Mouse (Mus musculus): ENCODE results near the gene Bcl2l10.

DNA sequence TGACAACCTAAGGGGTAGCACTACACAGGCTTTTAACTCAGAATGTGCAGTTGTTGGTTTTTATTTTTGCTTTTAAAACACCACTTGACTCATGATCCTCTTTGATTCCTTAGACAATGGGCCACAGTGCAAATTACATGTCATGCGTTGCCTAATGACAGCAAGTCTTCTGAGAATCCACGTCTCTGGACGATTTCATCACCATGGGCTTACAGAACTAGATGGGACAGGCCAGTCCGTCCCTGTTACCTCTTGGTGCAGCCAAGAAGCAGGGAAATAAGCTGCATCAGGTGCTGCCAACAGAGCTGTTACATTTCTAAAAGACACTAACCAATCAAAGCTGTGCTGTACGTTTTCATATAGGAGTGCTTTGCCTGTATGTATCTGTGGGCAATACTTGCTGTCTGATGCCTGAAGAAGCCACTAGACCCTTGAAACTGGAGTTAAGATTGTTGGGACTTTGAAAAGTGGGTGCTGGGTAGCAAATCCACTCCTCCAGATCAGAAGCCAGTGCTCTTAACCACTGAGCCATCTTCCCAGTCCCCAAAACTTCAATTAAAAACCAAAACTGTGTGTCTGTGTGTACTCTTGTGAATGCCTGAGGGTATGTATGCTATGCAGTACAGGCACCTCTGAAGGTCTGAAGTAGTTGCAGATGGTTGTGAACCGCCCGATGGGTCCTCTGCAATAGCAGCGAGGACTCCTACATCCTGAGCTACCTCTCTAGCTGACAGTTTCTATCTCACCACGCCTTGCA is 37.8 kb downstream of the Bcl2l10 start:
- no peak for TF ChIP-seq CTCF (IDR thresholded peaks at IDR 0.05; ENCODE audit: insufficient read depth, low read length)
- no peak for TF ChIP-seq POLR2A (IDR thresholded peaks at IDR 0.05; ENCODE audit: borderline replicate concordance, extremely low read depth, low read depth, low read length)

All from lung, adult 2 months (tissue).